12 mouse cellular contexts compared by ENCODE assay signal in the genomic region with DNA sequence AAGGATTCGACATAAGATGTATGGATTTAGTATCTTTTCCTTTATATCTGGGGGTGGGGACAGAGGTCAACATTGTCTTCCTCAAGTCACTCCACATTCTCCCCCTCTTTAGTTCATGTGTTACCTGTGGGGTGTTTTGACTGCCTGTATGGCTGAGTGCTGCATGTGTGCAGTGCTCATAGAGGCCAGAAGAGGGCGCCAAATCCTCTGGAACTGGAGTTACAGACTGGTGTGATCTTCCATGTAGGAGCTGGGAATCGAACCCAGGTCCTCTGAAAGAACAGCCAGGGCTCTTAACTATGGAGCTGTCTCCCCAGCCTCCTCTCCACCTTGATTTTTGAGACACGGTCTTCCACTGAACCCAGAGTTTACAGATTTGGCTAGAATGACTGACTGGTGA. TPM values are rescaled to one million over a fixed set of nuclear protein-coding genes. Genes with fewer than 3 reads are reported as not detected.
DNase-seq lines count a peak whose midpoint lies in the region; ATAC-seq and TF ChIP-seq lines count a peak whose summit lies in the region.
"Had no signal": no experiment of that assay in that cellular context is flagged by ENCODE, and none has a peak within 500 bp of the region (broad histone marks: within the 10 kb centered on the region; RNA-seq: fewer than 3 reads in every experiment).

No protein-coding gene starts in this region.

- H3K4me3 ChIP-seq in kidney, embryonic 16.5 days (ENCODE audit: low read length): no peak overlapping the region
- H3K4me3 ChIP-seq in thymus, adult 2 months (ENCODE audit: control insufficient read depth, insufficient read depth, low read length): no peak overlapping the region
- H3K4me3 ChIP-seq in stomach, postnatal 0 days (ENCODE audit: low read depth, low read length): no peak overlapping the region
- H3K4me3 ChIP-seq: lung, embryonic 15.5 days; myocyte had no signal

- no peak overlapping the region for H3K9ac ChIP-seq in kidney, embryonic 16.5 days (replicated peaks; ENCODE audit: low read length)
- H3K9ac ChIP-seq in stomach, postnatal 0 days (ENCODE audit: low read length): no peak overlapping the region
- H3K9ac ChIP-seq: lung, embryonic 15.5 days had no signal

- no peak overlapping the region for H3K27ac ChIP-seq in kidney, embryonic 16.5 days (ENCODE audit: low read length)
- H3K27ac ChIP-seq in thymus, adult 2 months (ENCODE audit: control insufficient read depth, insufficient read depth, low read length): no peak overlapping the region
- H3K27ac ChIP-seq in stomach, postnatal 0 days (replicated peaks): no peak overlapping the region
- H3K27ac ChIP-seq: lung, embryonic 15.5 days had no signal

- ATAC-seq in kidney, embryonic 16.5 days (ENCODE audit: low FRiP score, low TSS enrichment): no peak
- no peak for ATAC-seq in stomach, postnatal 0 days (ENCODE audit: low FRiP score, low TSS enrichment)

- H3K9me3 ChIP-seq in kidney, embryonic 16.5 days (ENCODE audit: low read length): no peaks in the 10 kb centered on the region
- H3K9me3 ChIP-seq in stomach, postnatal 0 days (ENCODE audit: control insufficient read depth, low read length): no peaks in the 10 kb centered on the region
- H3K9me3 ChIP-seq: lung, embryonic 15.5 days had no signal

- 65% methylated on average over 4 of the region's 4 CpGs for WGBS in kidney, embryonic 16.5 days
- WGBS in thymus, adult 2 months: 80% methylated on average over 4 of the region's 4 CpGs
- 64% methylated on average over 4 of the region's 4 CpGs for WGBS in stomach, postnatal 0 days

- no peak for TF ChIP-seq EP300 in stomach, postnatal 0 days (optimal IDR thresholded peaks at IDR 0.05)

- no peak for TF ChIP-seq POLR2A in thymus, adult 2 months (IDR thresholded peaks at IDR 0.05; ENCODE audit: control insufficient read depth, extremely low read depth, insufficient read depth, low read length, poor library complexity)

- H3K27me3 ChIP-seq in kidney, embryonic 16.5 days (ENCODE audit: insufficient read depth, low read length): peaks cover 9% of the 10 kb centered on the region; the same call in 1 of the 2 replicates
- H3K27me3 ChIP-seq in thymus, adult 2 months (ENCODE audit: control insufficient read depth, insufficient read depth, low read length): no peaks in the 10 kb centered on the region
- no peaks in the 10 kb centered on the region for H3K27me3 ChIP-seq in stomach, postnatal 0 days (ENCODE audit: control insufficient read depth, insufficient read depth, low read length)

- peak; percentile 45 for DNase-seq in kidney, adult 18-20 months
- DNase-seq in thymus, adult 2 months: peak; percentile 47
- DNase-seq in thymus, postnatal 10 days (ENCODE audit: low spot score in 2 of 2): no peak
- peak; percentile 73 for DNase-seq in ZHBTc4 (ENCODE audit: low read depth, low spot score)
- no peak for DNase-seq in stomach, postnatal 0 days (ENCODE audit: low spot score)
- no peak for DNase-seq in adrenal gland, adult 8-10 months
- no peak for DNase-seq in frontal cortex, postnatal 14 days (ENCODE audit: low spot score in 2 of 2)
- DNase-seq: cerebellum, adult 11 months; right cerebral cortex, adult 18-20 months had no signal

- peak; percentile 47; the same call in 1 of the 2 replicates for TF ChIP-seq CTCF in thymus, adult 2 months (IDR thresholded peaks at IDR 0.05; ENCODE audit: borderline replicate concordance, control insufficient read depth, extremely low read depth, insufficient read depth, low read length, poor library complexity)
- TF ChIP-seq CTCF in stomach, postnatal 0 days (IDR thresholded peaks at IDR 0.05; ENCODE audit: low read depth): peak; percentile 66

- no peak overlapping the region for H3K4me2 ChIP-seq in kidney, embryonic 16.5 days (replicated peaks; ENCODE audit: low read depth, low read length)
- H3K4me2 ChIP-seq in stomach, postnatal 0 days (replicated peaks; ENCODE audit: low read depth): no peak overlapping the region
- H3K4me2 ChIP-seq: lung, embryonic 15.5 days had no signal

- no peaks in the 10 kb centered on the region for H3K36me3 ChIP-seq in kidney, embryonic 16.5 days (ENCODE audit: insufficient read depth, low read length)
- H3K36me3 ChIP-seq in thymus, adult 2 months (ENCODE audit: control insufficient read depth, insufficient read depth, low read length): no peaks in the 10 kb centered on the region
- H3K36me3 ChIP-seq in stomach, postnatal 0 days (ENCODE audit: control insufficient read depth, insufficient read depth, low read length): no peaks in the 10 kb centered on the region
- H3K36me3 ChIP-seq: lung, embryonic 15.5 days had no signal

- H3K4me1 ChIP-seq in kidney, embryonic 16.5 days (ENCODE audit: insufficient read depth, low read length): 0 out of 2 replicates have a peak, but pooled peaks cover 11% of the 10 kb centered on the region
- peaks cover 23% of the 10 kb centered on the region for H3K4me1 ChIP-seq in thymus, adult 2 months (replicated peaks; ENCODE audit: control insufficient read depth, insufficient read depth, low read length)
- H3K4me1 ChIP-seq in stomach, postnatal 0 days (replicated peaks; ENCODE audit: control insufficient read depth, insufficient read depth): no peaks in the 10 kb centered on the region; the same call in 1 of the 2 replicates

RNA-seq across cellular contexts. Expression of a gene that starts 3.9 kb away (rescaled TPM):
- 130 and 164 TPM in 2 replicates for polyA plus RNA-seq in kidney, embryonic 16.5 days (2015; fragmentation: Nextera tagmentation; extraction: Ambion mirVana)
- polyA plus RNA-seq in thymus, adult 2 months (2012; rRNA removed): 36.3 and 46.6 TPM in 2 replicates
- 34.3 and 35.4 TPM in 2 replicates for polyA plus RNA-seq in stomach, postnatal 0 days (2015; fragmentation: Nextera tagmentation; extraction: Ambion mirVana)
- 10 to 100 TPM; 23.3 to 46.1 (median 34.9) TPM for total RNA-seq in adrenal gland, adult 8-10 months (2022)

Comparison
In these comparisons a context has a peak if more than half of its experiments do, and no peak if none do; other contexts are left out.
1. DNase-seq: peak in kidney, adult 18-20 months (single experiment), thymus, adult 2 months (single experiment) and ZHBTc4 (single experiment); none in thymus, postnatal 10 days (0 of 2), stomach, postnatal 0 days (single experiment), adrenal gland, adult 8-10 months (single experiment) and frontal cortex, postnatal 14 days (0 of 2).